Mouse (Mus musculus): ENCODE data around the gene Cryzl1. TPM values are rescaled to one million over a fixed set of nuclear protein-coding genes. Genes with fewer than 3 reads are reported as not detected.

Cryzl1 gene
- polyA plus RNA-seq, 1 experiment from 2014 or later, result 75.7 TPM

DNA sequence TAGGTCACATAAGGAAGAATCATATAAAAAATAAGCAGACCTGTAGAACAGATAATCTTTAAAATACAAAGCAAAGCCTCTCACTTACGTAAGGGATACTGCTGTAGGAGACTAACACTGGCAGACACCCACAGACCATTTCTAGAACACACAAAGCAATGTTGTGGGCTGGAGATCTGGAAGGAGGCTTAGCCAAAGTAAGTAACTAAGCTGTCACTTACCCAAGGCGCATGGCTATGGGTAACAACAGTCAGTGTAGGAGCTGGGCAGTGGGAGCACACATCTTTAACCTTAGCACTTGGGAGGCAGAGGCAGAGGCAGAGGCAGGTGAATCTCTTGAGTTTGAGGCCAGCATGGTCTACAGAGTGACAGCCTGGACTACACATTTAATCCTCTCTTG, 89.1 kb downstream of the Cryzl1 start:
- Histone ChIP-seq H3K4me1 (no peaks in the 10 kb centered on the region), H3K9me3 (replicated peaks) (no peaks in the 10 kb centered on the region), H3K27me3 (no peaks in the 10 kb centered on the region), H3K9ac (no peak overlapping the region), H3K4me3 (replicated peaks) (no peak overlapping the region), H3K4me2 (replicated peaks) (no peak overlapping the region), H3K27ac (replicated peaks) (no peak overlapping the region), H3K36me3 (peaks cover 78% of the 10 kb centered on the region)
- WGBS, result 89% methylated on average over 2 of the region's 2 CpGs
- no peak for ATAC-seq (ENCODE audit: insufficient number of reproducible peaks, low FRiP score, low TSS enrichment, low read depth)

Other genes with a start within 250 kb of the Cryzl1 start
- gene Ifnar1, start 243.7 kb downstream of the Cryzl1 start, polyA plus RNA-seq (2015; fragmentation: Nextera tagmentation; extraction: Ambion mirVana), result 57.1 and 57.4 TPM in 2 replicates
- gene Ifngr2, start 181.9 kb downstream of the Cryzl1 start, polyA plus RNA-seq (2015; fragmentation: Nextera tagmentation; extraction: Ambion mirVana), result 58.8 and 63.2 TPM in 2 replicates
- gene Tmem50b, start 131.2 kb downstream of the Cryzl1 start, polyA plus RNA-seq (2015; fragmentation: Nextera tagmentation; extraction: Ambion mirVana), result 44.4 and 50.9 TPM in 2 replicates
- 3.7 TPM in 2 replicates for gene Dnajc28, start 109.9 kb downstream of the Cryzl1 start, polyA plus RNA-seq (2015; fragmentation: Nextera tagmentation; extraction: Ambion mirVana)
- gene Gart, start 82.0 kb downstream of the Cryzl1 start, polyA plus RNA-seq (2015; fragmentation: Nextera tagmentation; extraction: Ambion mirVana), result 96.7 and 97.1 TPM in 2 replicates
- gene Son, start 81.5 kb downstream of the Cryzl1 start, polyA plus RNA-seq (2015; fragmentation: Nextera tagmentation; extraction: Ambion mirVana), result 125 and 135 TPM in 2 replicates
- gene Donson, start 40.2 kb downstream of the Cryzl1 start, polyA plus RNA-seq (2015; fragmentation: Nextera tagmentation; extraction: Ambion mirVana), result 18.2 and 19.0 TPM in 2 replicates
- gene Itsn1, start 306 bp upstream of the Cryzl1 start, polyA plus RNA-seq (2015; fragmentation: Nextera tagmentation; extraction: Ambion mirVana), result 23.3 and 26.7 TPM in 2 replicates

Data from embryonic facial prominence, embryonic 15.5 days (tissue).